Mouse (Mus musculus): ENCODE measurements around the gene Ces2a. TPM values are rescaled to one million over a fixed set of nuclear protein-coding genes. Genes with fewer than 3 reads are reported as not detected.

Gene Ces2a
- polyA plus RNA-seq (2016; fragmentation: Nextera tagmentation; extraction: Ambion mirVana), result not detected in 2 replicates

DNA sequence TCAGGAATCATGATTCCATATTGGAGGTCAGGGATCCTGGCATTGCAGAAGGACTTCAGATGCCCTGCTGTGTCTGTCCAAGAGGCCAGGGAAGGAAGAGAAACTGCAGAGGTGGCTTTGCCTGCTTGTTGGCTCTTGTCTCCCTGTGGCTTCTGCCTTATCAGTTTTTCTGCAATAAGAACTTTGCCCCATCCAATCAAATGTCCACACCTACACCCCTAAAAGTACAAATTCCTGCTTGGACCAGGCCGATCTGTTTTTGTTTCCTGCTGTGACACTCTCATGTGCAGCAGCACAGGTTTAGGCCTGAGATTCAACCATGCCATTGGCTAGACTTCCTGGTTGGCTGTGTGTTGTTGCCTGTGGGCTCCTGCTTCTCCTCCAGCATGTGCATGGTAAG, at the start of gene Ces2a:
Gene Ces2a (plus strand): TSS at position 251 of the 400 bp plus-strand sequence.
- Histone ChIP-seq H3K27me3 (no peaks in the 10 kb centered on the region), H3K27ac (replicated peaks) (no peak within 1 kb of the TSS), H3K9me3 (no peaks in the 10 kb centered on the region), H3K4me3 (no peak within 1 kb of the TSS), H3K9ac (replicated peaks) (no peak within 1 kb of the TSS), H3K4me2 (replicated peaks) (no peak within 1 kb of the TSS), H3K36me3 (no peaks in the 10 kb centered on the region), H3K4me1 (no peaks in the 10 kb centered on the region)
- 97% methylated on average over 1 of the region's 1 CpGs for WGBS
- no peak for ATAC-seq (ENCODE audit: low FRiP score, low read depth)

DNA sequence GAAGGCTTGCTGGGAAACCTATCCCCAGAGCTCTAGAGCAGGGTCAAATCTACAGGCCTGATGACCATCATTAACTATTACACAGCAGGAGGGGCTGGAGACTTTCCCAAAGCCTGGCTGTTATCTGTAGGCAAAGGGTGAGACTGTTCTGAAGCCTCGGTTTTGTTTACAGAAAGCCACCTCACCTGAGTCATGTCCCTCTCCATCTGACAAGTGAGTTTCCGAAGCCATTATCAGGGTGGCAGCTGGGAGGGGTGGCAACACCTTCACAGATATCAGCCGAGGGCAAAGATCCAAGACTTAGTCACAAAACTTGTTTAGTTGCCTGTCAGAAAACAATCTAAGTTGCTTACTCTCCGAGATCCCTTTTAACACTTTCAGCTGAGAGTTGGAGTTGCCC, 45.4 kb upstream of the Ces2a start:
- Histone ChIP-seq H3K4me2 (replicated peaks) (no peak overlapping the region), H3K27me3 (no peaks in the 10 kb centered on the region), H3K27ac (replicated peaks) (no peak overlapping the region), H3K36me3 (no peaks in the 10 kb centered on the region), H3K4me3 (no peak overlapping the region), H3K9ac (replicated peaks) (no peak overlapping the region), H3K4me1 (no peaks in the 10 kb centered on the region), H3K9me3 (no peaks in the 10 kb centered on the region)
- ATAC-seq (ENCODE audit: low FRiP score, low read depth), result no peak
- 80% methylated on average over 4 of the region's 4 CpGs for WGBS

DNA sequence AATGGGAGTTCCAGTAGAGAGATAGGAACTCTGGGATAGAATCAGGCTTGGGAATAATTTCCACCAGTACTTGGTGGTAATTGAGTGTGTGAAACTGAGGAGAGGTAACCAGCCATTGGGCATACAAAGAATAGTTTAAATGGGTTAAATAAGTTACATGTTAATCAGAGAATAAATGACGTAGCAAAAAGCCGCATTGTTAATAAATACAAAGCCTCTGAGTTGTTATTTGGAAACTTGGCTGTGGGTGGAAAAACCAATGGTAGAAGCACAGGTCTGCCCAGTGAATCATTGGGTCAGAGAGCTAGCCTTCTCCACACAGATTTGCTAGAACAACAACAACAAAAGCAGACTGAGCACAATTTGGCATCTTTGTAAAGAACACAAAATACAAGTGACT, 35.2 kb upstream of the Ces2a start:
- H3K27me3 ChIP-seq, result no peaks in the 10 kb centered on the region

DNA sequence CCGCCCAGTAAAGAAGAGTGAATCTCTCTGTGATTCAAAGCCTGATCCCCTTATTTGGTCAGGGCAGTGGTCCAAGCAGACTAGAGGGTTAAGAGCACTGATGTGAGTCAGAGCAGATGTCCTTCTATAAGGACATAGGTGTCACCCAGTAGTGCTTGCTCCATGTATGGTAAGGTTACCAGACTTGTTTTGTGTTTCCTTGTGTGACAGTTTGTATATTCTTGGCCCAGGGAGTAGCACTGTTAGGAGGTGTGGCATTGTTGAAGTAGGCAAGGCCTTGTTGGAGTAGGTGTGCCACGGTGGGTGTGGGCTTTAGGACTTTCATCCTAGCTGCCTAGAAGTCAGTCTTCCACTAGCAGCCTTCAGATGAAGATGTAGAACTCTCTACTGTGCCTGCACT, 31.9 kb upstream of the Ces2a start:
- Histone ChIP-seq H3K27me3 (no peaks in the 10 kb centered on the region), H3K36me3 (no peaks in the 10 kb centered on the region), H3K9me3 (no peaks in the 10 kb centered on the region), H3K4me2 (replicated peaks) (no peak overlapping the region), H3K9ac (replicated peaks) (no peak overlapping the region), H3K4me1 (no peaks in the 10 kb centered on the region), H3K4me3 (no peak overlapping the region), H3K27ac (replicated peaks) (no peak overlapping the region)
- 92% methylated on average over 2 of the region's 2 CpGs for WGBS
- no peak for ATAC-seq (ENCODE audit: low FRiP score, low read depth)

More for the DNA sequence above, 35.2 kb upstream of the Ces2a start:
- no peaks in the 10 kb centered on the region for H3K4me1 ChIP-seq
- no peak overlapping the region for H3K9ac ChIP-seq (replicated peaks)
- no peak overlapping the region for H3K27ac ChIP-seq (replicated peaks)
- ATAC-seq (ENCODE audit: low FRiP score, low read depth), result no peak
- H3K4me2 ChIP-seq (replicated peaks), result no peak overlapping the region
- 91% methylated on average over 2 of the region's 2 CpGs for WGBS
- no peaks in the 10 kb centered on the region for H3K36me3 ChIP-seq
- H3K9me3 ChIP-seq, result no peaks in the 10 kb centered on the region
- H3K4me3 ChIP-seq, result no peak overlapping the region

DNA sequence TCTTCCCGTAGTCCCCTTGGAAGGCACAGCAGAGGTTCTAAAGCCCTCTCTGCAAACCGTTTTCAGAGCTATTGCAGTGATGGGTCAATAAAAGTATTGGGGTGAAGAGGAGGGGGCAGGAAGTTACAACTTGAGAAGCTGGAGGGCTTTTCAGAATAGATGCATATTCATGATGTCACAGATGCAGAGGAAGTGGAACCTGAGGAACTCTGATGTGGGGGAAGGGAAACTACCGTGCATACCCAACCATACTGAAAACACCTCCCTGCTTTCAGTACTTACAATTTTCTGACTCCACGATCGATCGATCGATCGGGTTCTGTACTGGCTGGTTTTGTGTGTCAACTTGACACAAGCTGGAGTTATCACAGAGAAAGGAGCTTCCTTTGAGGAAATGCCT, 12.6 kb upstream of the Ces2a start:
- WGBS, result 83% methylated on average over 8 of the region's 8 CpGs
- no peak for ATAC-seq (ENCODE audit: low FRiP score, low read depth)
- Histone ChIP-seq H3K4me2 (replicated peaks) (no peak overlapping the region), H3K27me3 (no peaks in the 10 kb centered on the region), H3K9ac (replicated peaks) (no peak overlapping the region), H3K4me3 (no peak overlapping the region), H3K36me3 (no peaks in the 10 kb centered on the region), H3K4me1 (no peaks in the 10 kb centered on the region), H3K27ac (replicated peaks) (no peak overlapping the region), H3K9me3 (no peaks in the 10 kb centered on the region)

DNA sequence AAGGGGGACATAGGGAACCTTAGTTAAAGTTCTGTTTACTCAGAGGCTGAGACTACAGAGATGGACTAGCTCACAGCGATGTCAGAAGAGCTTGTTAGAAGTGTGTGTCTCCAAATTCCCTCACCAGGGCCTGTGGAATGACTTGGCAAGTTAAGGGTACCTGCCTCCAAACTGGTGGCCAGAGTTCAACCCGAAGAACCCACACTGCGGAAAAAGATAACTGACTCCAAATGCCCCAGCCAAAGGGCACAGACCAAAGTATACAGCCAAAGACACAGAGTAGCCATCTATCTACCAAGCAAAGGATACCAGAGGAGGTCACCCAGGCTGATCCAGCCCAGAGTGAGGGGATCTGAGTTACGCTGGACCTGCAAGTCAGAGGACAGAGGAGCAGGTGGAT, 2.4 kb upstream of the Ces2a start:
- no peaks in the 10 kb centered on the region for H3K4me1 ChIP-seq
- WGBS, result 90% methylated on average over 4 of the region's 4 CpGs
- H3K9ac ChIP-seq (replicated peaks), result no peak overlapping the region
- H3K4me2 ChIP-seq (replicated peaks), result no peak overlapping the region
- H3K4me3 ChIP-seq, result no peak overlapping the region
- H3K9me3 ChIP-seq, result no peaks in the 10 kb centered on the region
- H3K27me3 ChIP-seq, result no peaks in the 10 kb centered on the region
- no peak for ATAC-seq (ENCODE audit: low FRiP score, low read depth)
- no peaks in the 10 kb centered on the region for H3K36me3 ChIP-seq
- no peak overlapping the region for H3K27ac ChIP-seq (replicated peaks)

DNA sequence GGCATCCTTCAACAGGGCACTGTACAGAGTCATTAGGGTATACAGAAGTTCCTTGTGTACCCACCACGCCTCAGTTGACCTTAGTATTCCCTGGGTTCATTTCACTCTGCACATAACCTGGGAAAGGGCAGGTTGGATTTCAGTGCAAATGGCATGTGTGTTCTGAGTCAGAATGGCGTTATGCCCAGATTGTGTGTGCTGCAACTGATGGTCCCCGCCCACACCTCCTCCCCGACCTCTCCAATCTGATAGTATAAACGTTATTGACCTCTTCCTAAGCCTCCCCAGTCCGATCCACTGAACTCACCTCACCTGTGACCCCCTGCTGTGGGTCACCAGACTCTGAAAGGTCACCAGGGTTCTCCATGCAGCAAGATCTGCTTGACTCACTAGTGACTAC, 1.8 kb upstream of the Ces2a start:
- no peak overlapping the region for H3K27ac ChIP-seq (replicated peaks)
- no peaks in the 10 kb centered on the region for H3K4me1 ChIP-seq
- no peak overlapping the region for H3K4me2 ChIP-seq (replicated peaks)
- no peak overlapping the region for H3K4me3 ChIP-seq
- no peaks in the 10 kb centered on the region for H3K27me3 ChIP-seq
- H3K36me3 ChIP-seq, result no peaks in the 10 kb centered on the region
- 69% methylated on average over 6 of the region's 6 CpGs for WGBS
- H3K9ac ChIP-seq (replicated peaks), result no peak overlapping the region
- no peak for ATAC-seq (ENCODE audit: low FRiP score, low read depth)
- no peaks in the 10 kb centered on the region for H3K9me3 ChIP-seq

DNA sequence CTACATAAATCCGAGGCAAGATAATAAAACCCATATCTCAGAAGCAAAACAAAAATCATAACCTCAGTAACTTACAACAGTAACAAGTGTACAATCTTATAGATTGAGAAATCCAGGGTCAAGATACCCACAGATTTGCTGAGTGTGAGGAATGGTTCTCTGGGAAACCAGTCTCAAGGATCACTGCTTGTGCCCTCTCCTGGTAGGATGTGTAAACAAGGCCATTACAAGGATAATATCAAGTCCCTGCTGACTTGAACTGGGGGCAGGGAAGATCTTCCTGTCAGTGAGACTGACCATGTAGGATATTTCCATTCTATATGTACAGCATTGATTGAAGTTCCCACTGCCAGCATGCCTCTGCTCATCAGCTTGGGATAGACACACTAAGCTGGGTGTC, 8.2 kb downstream of the Ces2a start:
- Histone ChIP-seq H3K9ac (replicated peaks) (no peak overlapping the region), H3K4me1 (no peaks in the 10 kb centered on the region), H3K9me3 (no peaks in the 10 kb centered on the region), H3K4me3 (no peak overlapping the region), H3K4me2 (replicated peaks) (no peak overlapping the region), H3K36me3 (no peaks in the 10 kb centered on the region), H3K27me3 (no peaks in the 10 kb centered on the region), H3K27ac (replicated peaks) (no peak overlapping the region)
- no peak for ATAC-seq (ENCODE audit: low FRiP score, low read depth)
- 91% methylated on average over 1 of the region's 1 CpGs for WGBS

DNA sequence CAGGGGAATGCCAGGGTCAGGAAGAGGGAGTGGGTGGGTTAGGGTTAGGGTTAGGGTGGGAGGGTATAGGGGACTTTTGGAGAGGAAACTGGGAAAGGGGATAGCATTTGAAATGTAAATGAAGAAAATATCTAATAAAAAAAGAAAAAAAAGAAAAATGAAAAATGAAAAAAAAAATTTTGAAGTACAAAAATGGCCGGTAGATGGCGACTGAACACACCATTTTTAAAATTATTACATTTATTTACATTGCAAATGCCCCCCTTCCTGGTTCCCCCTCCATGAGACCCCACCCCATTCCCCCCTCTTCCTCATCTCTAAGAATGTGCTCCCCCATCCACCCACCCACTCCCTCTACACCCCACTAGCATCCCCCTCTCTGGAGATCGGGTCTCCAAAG, 9.6 kb downstream of the Ces2a start:
- Histone ChIP-seq H3K9ac (replicated peaks) (no peak overlapping the region), H3K27ac (replicated peaks) (no peak overlapping the region), H3K4me2 (replicated peaks) (no peak overlapping the region), H3K36me3 (no peaks in the 10 kb centered on the region), H3K9me3 (no peaks in the 10 kb centered on the region), H3K27me3 (no peaks in the 10 kb centered on the region), H3K4me3 (no peak overlapping the region), H3K4me1 (no peaks in the 10 kb centered on the region)
- no peak for ATAC-seq (ENCODE audit: low FRiP score, low read depth)
- 89% methylated on average over 3 of the region's 3 CpGs for WGBS

DNA sequence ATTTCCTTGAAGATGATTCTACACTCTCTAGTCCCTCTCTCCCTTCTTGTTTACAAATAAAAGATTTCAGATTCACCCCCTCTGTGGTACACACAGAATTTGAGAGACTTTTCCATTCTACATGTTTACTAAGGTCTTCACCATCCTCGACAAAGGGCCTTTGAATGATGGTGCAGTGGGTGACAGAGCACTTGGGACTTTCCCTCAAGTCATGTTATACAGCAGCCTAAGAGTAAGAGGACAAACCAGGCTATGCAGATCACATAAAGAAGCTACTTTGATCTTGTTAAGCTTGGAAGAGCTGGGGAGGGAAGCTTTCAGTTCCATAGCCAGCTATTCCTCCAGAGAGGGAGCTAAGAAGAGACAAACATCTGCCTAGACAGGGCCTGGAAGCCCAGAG, 19.0 kb downstream of the Ces2a start:
- ATAC-seq (ENCODE audit: low FRiP score, low read depth), result no peak
- Histone ChIP-seq H3K4me1 (no peaks in the 10 kb centered on the region), H3K9ac (replicated peaks) (no peak overlapping the region), H3K4me2 (replicated peaks) (no peak overlapping the region), H3K9me3 (no peaks in the 10 kb centered on the region), H3K36me3 (no peaks in the 10 kb centered on the region), H3K4me3 (no peak overlapping the region), H3K27me3 (no peaks in the 10 kb centered on the region), H3K27ac (replicated peaks) (no peak overlapping the region)
- WGBS, result 78% methylated on average over 1 of the region's 1 CpGs

DNA sequence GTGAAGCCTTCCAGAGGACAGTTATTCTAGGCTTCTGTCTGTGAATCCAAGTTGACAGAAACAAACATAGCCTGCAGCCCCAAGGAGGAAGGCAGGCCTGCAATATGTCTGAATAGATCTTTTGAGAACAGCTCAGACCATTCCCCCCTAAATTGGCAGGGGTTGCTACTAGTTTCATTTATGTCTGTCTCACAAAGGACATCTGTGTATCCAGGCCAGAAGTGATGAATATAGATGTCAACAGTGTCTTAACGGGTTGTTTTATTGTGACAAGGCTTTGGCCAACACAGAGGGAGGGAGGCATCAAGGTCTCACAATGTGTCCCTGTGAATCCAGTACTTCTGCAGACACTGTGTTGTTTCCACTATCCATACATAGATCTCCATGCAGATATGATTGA, 23.8 kb downstream of the Ces2a start:
- Histone ChIP-seq H3K9me3 (no peaks in the 10 kb centered on the region), H3K27ac (replicated peaks) (no peak overlapping the region), H3K9ac (replicated peaks) (no peak overlapping the region), H3K4me3 (no peak overlapping the region), H3K27me3 (no peaks in the 10 kb centered on the region), H3K4me2 (replicated peaks) (no peak overlapping the region), H3K36me3 (no peaks in the 10 kb centered on the region), H3K4me1 (no peaks in the 10 kb centered on the region)
- 72% methylated on average over 1 of the region's 1 CpGs for WGBS
- ATAC-seq (ENCODE audit: low FRiP score, low read depth), result no peak

DNA sequence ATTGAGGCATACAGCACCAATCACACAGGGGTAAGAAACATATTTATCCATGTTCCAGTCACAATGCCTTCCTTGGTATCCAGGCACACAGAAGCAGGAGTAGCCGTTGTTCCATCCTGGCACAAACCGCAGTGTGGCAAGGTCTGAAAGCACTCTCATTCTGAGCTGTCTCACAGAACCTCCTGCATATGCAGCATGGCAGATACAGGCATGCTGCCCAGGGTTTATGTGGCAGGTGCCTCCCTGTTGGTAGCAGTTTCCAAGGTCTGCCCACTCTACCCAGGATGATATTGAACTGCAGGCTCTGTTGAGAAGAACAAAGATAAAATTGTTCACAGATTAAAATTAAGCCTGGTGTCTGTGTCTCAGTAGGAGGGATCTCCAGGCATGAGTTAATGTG, 24.4 kb downstream of the Ces2a start:
- H3K36me3 ChIP-seq, result no peaks in the 10 kb centered on the region
- H3K4me2 ChIP-seq (replicated peaks), result no peak overlapping the region
- no peak overlapping the region for H3K9ac ChIP-seq (replicated peaks)
- H3K27ac ChIP-seq (replicated peaks), result no peak overlapping the region
- no peak overlapping the region for H3K4me3 ChIP-seq
- H3K27me3 ChIP-seq, result no peaks in the 10 kb centered on the region
- ATAC-seq (ENCODE audit: low FRiP score, low read depth), result no peak
- no peaks in the 10 kb centered on the region for H3K4me1 ChIP-seq
- 96% methylated on average over 2 of the region's 2 CpGs for WGBS
- no peaks in the 10 kb centered on the region for H3K9me3 ChIP-seq

DNA sequence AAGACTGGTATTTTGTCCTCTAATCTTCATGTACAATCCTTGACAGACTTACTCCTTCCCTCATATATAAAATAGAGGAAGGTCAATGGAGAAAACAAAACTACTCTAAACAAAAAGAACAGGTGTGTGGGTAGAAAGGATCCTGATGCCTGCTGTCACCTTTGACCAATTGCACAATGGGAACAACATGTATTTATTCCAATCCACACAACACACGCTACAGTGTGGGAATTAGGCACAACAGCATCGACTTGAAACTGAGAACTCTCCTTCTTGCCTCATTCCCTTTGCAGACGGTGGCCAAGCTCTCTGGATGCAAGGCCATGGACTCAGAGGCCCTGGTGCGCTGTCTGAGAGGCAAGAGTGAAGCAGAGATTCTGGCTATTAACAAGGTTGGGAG, 27.3 kb downstream of the Ces2a start:
- H3K9me3 ChIP-seq, result no peaks in the 10 kb centered on the region
- H3K36me3 ChIP-seq, result no peaks in the 10 kb centered on the region
- no peak overlapping the region for H3K9ac ChIP-seq (replicated peaks)
- H3K4me3 ChIP-seq, result no peak overlapping the region
- ATAC-seq (ENCODE audit: low FRiP score, low read depth), result no peak
- WGBS, result 83% methylated on average over 4 of the region's 4 CpGs
- H3K27ac ChIP-seq (replicated peaks), result no peak overlapping the region
- H3K4me2 ChIP-seq (replicated peaks), result no peak overlapping the region
- no peaks in the 10 kb centered on the region for H3K27me3 ChIP-seq
- no peaks in the 10 kb centered on the region for H3K4me1 ChIP-seq
